Mouse (Mus musculus) heart, postnatal 36 days (tissue): ENCODE results near the gene Slc7a8. TPM values are rescaled to one million over a fixed set of nuclear protein-coding genes. Genes with fewer than 3 reads are reported as not detected.
A peak's percentile ranks its signal among the peaks of the same experiment; 100 is the strongest.
"Not testable (repeated sequence)": the region's sequence is repeated elsewhere in the genome, so short reads cannot be mapped to it uniquely, and the experiment has no call there.

Experiments used
- DNase-seq, 2 experiments: peaks; one replicate each; pipeline ENCODE4 v3.0.0; 2021 to 2022
- intact Hi-C: fragments of 180-260 bp; cut with DNase I; formaldehyde crosslinking; loops from one replicate; pipeline ENCODE4 v1.15.1; 2025
- total RNA-seq, 2 experiments: library from RNA; stranded (reverse); gene quantifications; 2 replicates each; pipeline ENCODE4 v1.2.3; 2021

The Slc7a8 gene
- total RNA-seq, 2 experiments from 2014 or later = 2.6 to 3.1 TPM

GRCm38 (mm10) chr14:54782971-54783370 is 1.2 kb upstream of the Slc7a8 start:
- intact Hi-C loops = no loop called here
- no peak for DNase-seq

GRCm38 (mm10) chr14:54780836-54781609 is 723 bp downstream of the Slc7a8 start:
- intact Hi-C loops = no loop called here

GRCm38 (mm10) chr14:54780084-54780483 is 1.7 kb downstream of the Slc7a8 start:
- intact Hi-C loops = no loop called here

More at GRCm38 (mm10) chr14:54780836-54781609, 723 bp downstream of the Slc7a8 start:
- peak; percentile 49 to 68 for DNase-seq

GRCm38 (mm10) chr14:54777893-54778292 is 3.9 kb downstream of the Slc7a8 start:
- no peak for DNase-seq
- intact Hi-C loops = no loop called here

More at GRCm38 (mm10) chr14:54780084-54780483, 1.7 kb downstream of the Slc7a8 start:
- no peak for DNase-seq

- intact Hi-C loops = no loop called here
- DNase-seq = no peak
Measured at GRCm38 (mm10) chr14:54776768-54777167, 5.0 kb downstream of the Slc7a8 start.

- intact Hi-C loops = no loop called here
Measured at GRCm38 (mm10) chr14:54775534-54776041, 6.2 kb downstream of the Slc7a8 start.

GRCm38 (mm10) chr14:54772333-54772856 is 9.4 kb downstream of the Slc7a8 start:
- intact Hi-C loops = no loop called here
- DNase-seq = no peak

More at GRCm38 (mm10) chr14:54775534-54776041, 6.2 kb downstream of the Slc7a8 start:
- DNase-seq = no peak

- intact Hi-C loops = no loop called here
- no peak for DNase-seq
Measured at GRCm38 (mm10) chr14:54770373-54770772, 11.4 kb downstream of the Slc7a8 start.

- no peak for DNase-seq
- intact Hi-C loops = no loop called here
Measured at GRCm38 (mm10) chr14:54769068-54769425, 12.7 kb downstream of the Slc7a8 start.

GRCm38 (mm10) chr14:54768314-54769067 is 13.3 kb downstream of the Slc7a8 start:
- intact Hi-C loops = no loop called here
- no peak for DNase-seq

GRCm38 (mm10) chr14:54766937-54767336 is 14.8 kb downstream of the Slc7a8 start:
- DNase-seq, intact Hi-C loops: not testable (repeated sequence)

GRCm38 (mm10) chr14:54756382-54756781 is 25.4 kb downstream of the Slc7a8 start:
- DNase-seq = no peak
- intact Hi-C loops = no loop called here

GRCm38 (mm10) chr14:54754602-54755018 is 27.1 kb downstream of the Slc7a8 start:
- intact Hi-C loops = no loop called here

GRCm38 (mm10) chr14:54753986-54754601 is 27.7 kb downstream of the Slc7a8 start:
- no peak for DNase-seq
- intact Hi-C loops = no loop called here

More at GRCm38 (mm10) chr14:54754602-54755018, 27.1 kb downstream of the Slc7a8 start:
- peak in 1 of 2 experiments; percentile 38 for DNase-seq

GRCm38 (mm10) chr14:54752938-54753337 is 28.8 kb downstream of the Slc7a8 start:
- DNase-seq = no peak
- intact Hi-C loops = no loop called here

- no peak for DNase-seq
- intact Hi-C loops = no loop called here
Measured at GRCm38 (mm10) chr14:54751768-54752167, 30.0 kb downstream of the Slc7a8 start.

- intact Hi-C loops = no loop called here
- DNase-seq = no peak
Measured at GRCm38 (mm10) chr14:54749238-54749637, 32.5 kb downstream of the Slc7a8 start.

- DNase-seq = peak; percentile 47 to 68
- intact Hi-C loops = no loop called here
Measured at GRCm38 (mm10) chr14:54747942-54748917, 33.5 kb downstream of the Slc7a8 start.

GRCm38 (mm10) chr14:54746038-54746437 is 35.7 kb downstream of the Slc7a8 start:
- DNase-seq = no peak
- intact Hi-C loops = no loop called here

GRCm38 (mm10) chr14:54744473-54744872 is 37.3 kb downstream of the Slc7a8 start:
- no peak for DNase-seq
- intact Hi-C loops = no loop called here
